Mouse (Mus musculus): ENCODE data around the gene Chd6. TPM values are rescaled to one million over a fixed set of nuclear protein-coding genes. Genes with fewer than 3 reads are reported as not detected.

Gene Chd6
- total RNA-seq, 2 experiments from 2014 or later, result 34.6 to 48.6 TPM

DNA sequence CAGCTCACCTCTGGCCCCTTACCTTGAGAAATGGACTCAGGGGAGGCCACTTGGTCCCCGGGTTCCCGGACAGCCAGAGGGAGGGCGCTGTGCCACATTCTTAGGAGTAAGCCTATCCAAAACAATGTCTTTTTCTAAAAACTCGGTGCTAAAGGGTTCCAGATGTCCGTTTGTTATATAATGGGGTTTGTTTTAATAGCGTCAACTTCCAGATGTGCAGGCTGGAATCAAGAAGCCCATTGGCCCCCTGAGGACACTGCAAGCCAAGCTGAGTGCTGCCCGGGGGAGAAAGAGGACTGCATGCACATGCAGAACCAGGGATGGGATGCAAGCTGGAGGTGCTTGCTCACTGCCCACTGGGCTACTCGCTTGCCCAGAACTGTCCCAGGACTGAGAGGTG, 176.6 kb downstream of the Chd6 start:
- no peak for DNase-seq

DNA sequence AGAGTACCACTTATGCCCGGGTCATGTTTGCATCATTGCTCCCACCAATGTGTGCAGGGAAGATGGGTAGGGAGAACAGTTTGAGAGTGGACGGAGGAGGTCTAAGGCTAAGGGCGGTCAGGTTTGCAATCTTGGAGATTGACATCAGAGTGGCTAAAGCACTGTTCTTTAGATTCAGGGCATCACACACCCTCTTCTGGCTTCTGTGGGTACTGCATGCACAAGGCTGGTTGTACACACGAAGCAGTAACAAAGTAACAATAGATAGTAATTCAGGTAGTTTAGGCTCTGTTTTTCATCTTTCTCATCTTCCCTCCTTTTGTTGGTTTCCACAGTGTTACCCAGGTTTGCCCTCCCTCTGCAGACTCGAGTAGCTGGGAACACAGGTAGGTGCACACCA, 177.5 kb downstream of the Chd6 start:
- DNase-seq, result no peak

DNA sequence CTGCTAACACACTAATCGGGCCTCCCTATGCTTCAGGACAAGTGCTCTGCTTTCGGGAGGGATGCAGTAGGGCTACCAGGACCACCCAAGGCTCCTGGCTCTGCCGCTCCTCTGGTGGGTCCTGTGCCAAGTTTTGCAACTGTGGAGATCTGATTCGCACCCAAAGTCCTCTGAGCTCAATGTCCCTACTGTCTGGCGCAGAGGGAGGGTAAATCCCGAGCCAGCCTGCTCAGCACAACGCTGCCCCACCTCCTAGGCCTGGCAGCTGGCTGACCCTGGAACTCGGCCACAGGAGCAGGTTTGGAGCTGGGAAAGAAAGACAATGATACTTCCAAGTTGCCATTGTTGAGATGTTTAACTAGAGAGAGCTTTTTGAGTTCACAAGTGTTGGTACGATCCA, 183.7 kb downstream of the Chd6 start:
- DNase-seq, result peak; percentile 32

DNA sequence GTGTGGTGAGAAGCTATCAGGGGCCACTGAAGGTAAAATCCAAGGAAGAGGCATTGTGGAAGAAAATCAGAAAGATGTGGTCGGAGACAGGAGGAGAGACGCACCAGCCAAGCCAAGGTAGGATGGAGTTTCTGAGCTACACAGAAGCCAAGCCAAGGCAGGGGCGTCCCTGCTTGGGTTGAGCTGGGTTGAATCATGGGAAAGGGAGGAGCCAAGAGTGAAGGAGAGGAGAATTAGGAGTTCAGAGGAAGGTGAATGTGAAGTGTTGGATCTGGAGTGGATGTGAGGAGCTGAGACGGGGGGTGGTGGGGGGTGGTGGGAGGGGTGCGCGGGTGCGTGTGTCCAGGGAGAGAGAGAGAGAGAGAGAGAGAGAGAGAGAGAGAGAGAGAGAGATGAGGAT, 187.6 kb downstream of the Chd6 start:
- no peak for DNase-seq

DNA sequence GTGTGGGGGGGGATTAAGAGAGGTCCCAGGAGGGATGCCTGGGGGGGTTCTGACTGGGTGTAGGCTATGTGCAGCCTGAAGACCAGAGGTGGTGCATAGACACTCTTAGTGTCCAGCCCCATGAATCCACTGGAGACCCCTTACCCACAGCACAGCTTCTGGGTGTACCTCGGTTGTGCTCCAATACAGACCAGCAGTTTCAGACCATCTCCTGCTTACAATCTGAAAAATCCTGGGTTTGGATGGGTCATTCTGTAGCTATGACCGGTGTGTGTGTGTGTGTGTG, 190.0 kb downstream of the Chd6 start:
- DNase-seq, result no peak

DNA sequence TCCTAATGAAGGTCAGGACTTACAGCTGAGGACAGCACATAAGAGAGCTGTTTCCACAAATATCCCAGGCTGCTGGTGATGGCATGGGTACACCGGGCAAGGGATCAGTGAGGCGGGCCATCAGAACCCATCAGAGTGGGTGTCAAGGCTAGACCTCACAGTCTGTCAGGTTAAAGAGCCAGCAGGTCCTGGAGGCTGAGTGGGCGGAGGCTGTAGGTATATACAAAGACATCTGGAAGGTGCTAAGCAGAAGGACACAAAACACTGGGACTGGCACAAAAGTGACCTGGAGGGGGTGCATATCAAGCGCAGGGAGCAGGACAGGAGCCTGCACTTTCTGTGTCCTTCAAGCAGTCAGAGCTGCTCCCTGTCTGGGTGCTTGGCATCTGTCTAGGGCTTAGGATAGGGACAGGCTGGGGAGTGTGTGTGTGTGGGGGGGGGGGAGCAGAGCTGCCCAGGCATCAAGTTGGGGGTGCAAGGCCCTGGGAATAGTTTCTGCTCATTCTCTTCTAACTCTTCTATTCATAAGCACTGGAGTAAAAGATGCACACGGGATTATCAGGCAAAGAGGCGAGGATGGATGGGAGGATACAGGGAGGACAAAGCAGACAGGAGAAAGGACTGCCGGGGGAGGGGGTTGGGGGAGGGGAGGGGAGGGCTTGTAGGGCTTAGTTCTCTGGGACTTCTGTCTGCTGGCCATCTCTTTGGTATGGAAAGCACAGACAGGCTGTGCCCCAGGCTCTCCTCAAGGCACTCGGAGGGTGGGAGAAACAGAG, 190.5 kb downstream of the Chd6 start:
- no peak for DNase-seq

DNA sequence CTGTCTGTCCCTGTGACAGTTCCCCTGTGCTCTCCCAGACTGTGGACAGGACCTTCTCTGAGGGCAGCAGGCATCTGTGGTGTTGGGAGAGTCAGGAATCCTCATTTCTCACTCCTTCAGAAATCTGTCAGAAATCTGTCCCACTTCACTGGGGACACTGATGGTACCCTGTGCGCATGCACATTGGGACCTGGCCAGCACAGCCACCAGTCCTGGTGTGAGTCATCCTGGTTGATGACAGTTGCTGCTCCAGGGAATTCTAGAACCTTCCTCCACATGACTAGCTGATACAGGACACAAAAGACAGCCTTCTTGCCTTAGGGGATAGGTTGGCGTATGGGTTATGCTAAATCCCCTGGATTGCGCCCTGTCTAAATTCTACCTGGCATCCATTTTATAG, 191.6 kb downstream of the Chd6 start:
- DNase-seq, result no peak

DNA sequence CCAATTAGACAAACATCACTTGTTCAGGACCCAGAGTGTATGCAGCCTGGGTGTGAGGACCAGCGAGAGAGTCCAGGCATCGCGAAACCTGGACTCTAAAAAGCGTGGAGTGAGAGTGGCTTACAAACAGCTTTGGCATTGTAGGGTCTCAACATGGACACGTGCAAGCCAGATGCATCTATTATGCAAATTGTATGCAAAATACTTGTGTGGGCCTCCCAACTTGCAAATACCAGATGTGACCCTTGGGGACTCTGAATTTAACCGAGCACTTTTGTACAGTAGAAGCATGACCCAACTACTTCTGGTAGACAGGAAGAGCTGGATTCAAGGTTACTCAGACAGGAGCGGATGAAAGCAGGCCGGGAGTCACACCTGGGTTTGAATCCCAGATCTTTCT, 192.2 kb downstream of the Chd6 start:
- DNase-seq, result no peak

DNA sequence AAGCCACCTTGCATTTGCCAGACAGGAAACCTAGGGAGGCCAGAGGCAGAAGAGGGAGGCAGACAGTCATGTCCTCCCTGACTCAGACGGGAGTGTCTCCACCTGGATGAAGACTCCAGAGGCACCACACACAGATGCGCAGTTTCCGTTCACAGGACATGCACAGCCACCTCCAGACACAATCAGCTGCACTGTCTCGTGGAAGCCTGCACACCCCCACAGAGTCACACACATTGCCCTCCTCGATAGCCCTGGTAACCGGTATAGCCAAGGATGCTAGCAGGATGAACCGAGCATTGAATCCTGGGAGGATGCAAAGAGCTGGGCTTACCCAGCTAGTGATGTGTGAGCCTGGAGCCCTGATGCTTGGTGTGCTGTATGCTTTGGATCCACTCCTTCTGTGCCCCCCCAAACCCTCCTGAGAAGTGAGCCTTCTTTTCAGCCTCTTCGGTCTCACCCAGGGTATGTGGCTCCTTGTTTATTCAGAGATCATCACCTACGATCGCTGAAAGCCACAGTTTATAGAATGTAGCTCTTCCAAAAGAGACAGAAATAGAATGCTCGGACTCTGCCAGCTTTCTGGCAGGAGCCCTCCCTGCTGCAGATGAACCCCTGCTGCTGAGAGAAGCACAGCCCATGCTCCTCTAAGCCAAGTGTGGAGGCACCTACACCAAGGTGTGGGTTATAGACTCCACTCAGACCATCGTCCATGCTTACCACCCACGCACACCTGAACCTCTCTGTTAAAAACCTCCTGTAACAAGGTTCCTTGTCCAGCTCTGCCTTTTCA, 192.9 kb downstream of the Chd6 start:
- DNase-seq, result no peak

DNA sequence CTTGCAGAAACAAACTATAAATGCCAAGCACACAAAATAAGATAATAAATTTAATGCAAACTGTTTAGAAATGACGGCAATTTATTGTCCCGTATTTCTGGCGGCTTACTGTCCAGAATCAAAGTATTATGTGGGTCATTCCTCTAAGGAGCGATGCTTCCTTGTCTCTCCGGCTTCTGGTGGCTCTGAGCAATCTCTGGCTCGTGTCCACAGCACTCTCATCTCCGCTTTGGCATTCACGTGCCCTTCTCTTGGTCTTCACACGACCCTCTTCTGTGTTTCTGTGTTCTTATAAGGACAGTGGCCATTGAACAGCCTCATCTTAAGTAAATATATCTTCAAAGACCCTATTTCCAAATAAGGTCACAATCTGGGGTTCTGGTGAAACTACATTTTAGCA, 194.2 kb downstream of the Chd6 start:
- no peak for DNase-seq

DNA sequence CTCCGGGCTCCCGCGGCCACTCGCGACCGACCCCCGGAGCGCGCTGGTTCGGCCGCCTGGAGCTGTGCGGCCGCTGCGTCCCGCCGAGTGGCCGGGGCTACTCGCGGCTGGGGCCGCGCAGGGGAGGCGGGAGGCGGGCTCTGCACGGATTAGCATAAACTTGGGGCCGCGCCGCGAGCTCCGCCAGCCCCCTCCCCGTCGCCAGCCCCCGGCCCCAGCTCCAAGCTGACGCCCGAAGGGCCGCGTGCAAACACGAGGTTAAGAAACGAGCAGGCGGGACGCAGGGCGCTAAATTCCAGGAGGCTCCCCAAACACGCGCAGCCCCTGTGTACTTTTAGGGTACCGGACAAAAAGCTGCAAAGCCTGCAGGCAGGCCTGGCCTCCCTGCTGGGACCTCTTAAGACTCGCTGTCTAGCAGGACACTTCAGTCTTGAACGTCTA, 196.6 kb downstream of the Chd6 start, which contains the start of gene Emilin3:
Emilin3 (minus strand) TSS at position 98 of the 441 bp plus-strand sequence.
- DNase-seq, result peak; percentile 23

DNA sequence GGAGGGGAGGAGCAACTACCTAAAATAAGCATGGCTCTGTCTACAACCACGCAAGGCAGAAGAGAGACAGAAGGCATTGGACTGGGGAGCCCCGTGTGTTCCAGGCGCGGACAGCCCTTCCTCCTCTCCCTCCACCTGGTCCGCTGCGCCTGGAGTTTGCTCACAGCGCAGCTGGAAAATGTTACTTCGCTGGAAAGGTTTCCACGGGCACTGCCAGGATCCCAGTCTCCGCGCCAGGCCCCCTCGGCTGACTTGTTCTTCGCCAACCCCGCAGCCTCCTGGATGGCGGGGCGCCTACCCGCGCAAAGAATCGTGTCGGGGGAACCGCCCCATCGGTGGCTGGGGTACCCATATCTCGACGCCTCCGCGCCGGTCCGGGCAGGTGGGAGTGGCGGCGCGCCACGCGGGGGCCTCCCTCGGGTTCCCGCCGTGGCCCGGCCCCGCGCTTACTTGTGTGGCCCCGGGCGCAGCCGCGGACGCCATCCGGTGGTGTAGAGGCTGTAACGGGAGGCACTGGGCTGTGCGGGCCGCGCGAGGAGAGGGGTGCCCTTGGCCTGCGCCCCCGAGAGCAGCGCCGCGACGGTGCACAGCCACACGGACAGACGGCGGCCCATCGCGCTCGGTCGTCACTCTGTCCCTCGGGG, 197.2 kb downstream of the Chd6 start:
- DNase-seq, result peak; percentile 26

DNA sequence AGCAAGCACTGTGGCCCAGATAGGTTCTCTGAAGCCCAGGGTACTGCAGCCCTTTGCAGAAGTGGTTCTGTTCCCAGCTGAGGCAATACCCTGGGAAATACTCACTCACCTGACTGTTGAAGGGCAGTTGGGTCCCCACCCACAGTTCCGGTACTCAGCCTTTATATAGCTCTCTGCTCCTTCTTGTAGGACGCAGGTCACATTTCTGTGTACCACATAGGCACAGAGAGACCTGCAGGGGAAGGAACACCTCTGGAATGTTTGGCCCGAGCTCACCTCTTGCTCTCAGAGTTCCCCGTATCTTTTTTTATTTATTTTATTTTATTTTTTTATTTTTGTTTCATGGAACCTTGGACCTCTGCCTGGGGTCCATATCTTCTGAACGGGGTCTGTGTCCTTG, 198.2 kb downstream of the Chd6 start:
- no peak for DNase-seq

DNA sequence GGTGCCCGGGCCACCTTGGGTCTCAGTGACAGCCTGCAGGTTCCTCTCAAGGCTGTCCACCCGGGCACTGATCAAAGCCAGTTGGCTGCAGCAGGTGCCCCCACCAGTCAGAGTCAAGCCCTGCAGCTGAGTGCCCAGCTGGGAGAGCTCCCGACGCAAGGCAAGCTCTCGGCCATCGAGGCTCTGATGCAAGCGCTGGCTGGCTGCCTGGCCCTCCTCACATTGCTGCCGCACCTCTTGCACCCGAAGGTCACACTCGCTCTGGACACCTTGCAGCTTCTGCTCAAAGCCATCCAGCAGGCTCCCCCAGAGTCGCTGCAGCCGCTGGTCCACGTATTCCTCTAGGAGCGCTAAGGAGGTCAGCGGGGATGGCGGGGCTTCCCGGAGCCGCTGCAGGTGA, 200.3 kb downstream of the Chd6 start:
- DNase-seq, result peak; percentile 59

DNA sequence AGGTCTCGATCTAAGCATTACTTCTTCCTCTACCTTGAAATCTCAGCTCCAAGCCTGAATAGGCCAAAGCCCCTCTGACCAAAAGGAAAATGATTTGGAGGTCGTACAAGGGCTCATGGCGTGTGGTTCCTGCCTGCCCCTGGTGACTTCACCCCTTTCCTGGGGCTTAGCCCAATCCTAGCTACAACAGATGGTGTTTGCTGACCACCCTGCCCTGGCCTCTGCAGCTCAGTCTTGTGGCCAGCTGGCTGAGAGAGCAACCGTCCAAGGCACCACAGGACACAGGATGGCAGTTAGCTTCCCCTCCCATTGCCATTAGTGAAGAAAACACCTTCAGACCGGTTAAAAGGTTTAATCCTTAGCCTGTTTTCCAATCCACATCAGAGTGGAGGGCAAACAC, 202.8 kb downstream of the Chd6 start:
- no peak for DNase-seq

DNA sequence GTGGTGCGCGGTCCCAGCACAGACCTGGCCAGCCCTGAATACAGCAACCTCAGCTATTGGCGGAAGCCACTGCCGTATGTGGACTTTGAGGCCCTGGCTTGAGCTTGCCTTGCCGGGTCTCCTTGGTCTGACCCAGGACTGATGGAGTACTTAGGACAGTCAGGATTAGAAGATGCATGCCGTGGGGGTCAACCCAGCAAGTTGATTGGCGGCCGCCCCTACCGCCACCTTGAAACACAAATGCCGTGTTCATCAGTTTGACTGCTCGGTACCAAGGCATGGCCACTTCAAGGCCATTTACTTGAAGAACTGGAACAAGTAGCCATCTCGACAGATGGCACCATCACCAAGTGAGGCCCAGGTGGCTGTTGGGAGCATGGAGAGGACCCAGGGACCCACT, 203.6 kb downstream of the Chd6 start:
- DNase-seq, result no peak

DNA sequence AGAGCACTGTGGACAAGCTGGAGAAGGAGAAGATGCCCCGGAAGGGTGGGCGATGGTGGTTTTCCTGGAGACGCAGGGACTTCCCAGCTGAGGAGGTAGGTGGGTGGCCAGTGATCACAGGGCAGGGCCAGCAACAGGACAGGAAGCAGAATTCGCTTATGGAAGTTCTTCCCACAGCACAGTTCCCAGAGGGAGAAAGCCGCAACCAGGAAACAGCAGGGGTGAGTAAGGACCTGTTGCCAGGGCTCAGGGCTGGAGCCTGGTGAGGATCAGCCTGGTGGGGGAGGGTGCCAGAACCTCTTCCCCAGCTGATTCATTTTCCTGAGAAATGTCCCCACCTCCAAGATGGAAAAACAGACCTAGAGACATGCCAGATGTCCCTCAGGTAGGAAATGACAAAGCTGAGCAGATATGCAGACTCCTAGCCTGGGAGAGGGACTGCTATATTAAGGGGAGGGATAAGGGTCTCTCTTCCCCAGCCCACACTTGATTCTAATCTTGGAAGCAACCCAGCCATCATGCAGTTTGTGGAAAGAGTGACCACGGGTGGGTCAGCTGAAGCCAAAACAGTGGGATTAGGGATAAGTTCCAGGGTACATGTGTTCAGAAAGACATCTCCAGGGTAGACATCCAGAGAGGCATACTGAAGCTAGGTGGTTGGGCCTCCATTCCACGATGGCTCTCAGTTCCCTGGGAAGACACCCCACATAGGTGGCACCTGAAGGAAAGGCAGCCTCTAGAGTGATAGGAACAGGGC, 207.0 kb downstream of the Chd6 start:
- DNase-seq, result no peak

Other genes starting within 250 kb of the Chd6 start
- 10 to 100 TPM; 62.9 to 85.1 TPM for gene Zhx3, start 236.1 kb downstream of the Chd6 start, total RNA-seq (2021)
- gene Lpin3, start 228.4 kb downstream of the Chd6 start, total RNA-seq (2021), result 10 to 100 TPM; 21.0 to 26.4 TPM
- under 1 TPM; 0.63 to 0.70 TPM for gene Emilin3, start 196.7 kb downstream of the Chd6 start, total RNA-seq (2021)

Measured in adrenal gland, postnatal 10 days (tissue).